Mouse (Mus musculus): ENCODE results near the gene Sox2.

DNA sequence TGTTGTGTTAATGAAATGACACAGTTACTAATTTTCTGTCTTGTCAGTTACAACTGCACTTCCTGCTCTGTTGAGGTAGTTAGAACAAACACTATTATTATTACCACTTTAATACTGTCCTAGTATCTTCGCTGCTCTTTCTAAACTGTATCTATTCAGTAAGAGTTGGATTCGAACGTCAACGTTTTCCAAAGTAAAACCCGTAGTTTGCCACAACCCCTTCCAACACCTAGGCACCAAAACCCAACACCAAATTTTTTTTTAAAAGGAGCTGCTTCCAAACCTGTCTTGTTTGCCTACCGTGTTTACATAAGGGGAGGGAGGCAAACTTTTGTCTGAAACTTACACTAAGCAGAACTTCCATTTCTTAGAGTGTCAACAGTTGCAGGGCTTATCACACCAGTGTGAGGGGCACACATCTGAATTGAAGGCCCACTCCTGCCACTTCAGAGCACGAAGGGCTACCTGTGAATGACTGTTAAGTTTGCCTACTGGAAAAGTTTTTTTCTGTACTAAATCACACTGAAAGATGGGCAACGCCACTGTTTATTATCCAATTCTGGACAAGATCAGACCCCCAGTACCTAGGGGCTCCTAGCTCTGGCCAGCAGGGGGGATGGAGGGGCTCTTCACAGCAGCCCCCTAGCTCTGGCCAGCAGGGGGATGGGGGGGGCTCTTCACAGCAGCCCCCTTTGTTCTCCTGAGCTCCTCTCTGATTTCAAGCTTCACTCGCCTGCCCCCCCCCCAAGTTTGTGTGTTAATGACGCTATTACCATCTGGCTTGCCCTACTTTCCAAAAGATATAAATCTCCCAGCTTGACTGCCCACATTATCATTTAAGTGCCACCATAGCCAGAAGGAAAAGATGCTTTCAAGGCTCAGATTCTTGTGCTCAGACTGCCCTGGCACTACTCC lies 15.8 kb downstream of the Sox2 start:
- TF ChIP-seq POLR2A (IDR thresholded peaks at IDR 0.05; ENCODE audit: low read depth, low read length) (no peak), CTCF (IDR thresholded peaks at IDR 0.05; ENCODE audit: extremely low read depth, insufficient read length, insufficient replicate concordance, low read depth, low read length) (no peak)

Measured in small intestine, adult 2 months (tissue).